Comparison of ENCODE assay signal across 8 mouse cellular contexts in the genomic region with DNA sequence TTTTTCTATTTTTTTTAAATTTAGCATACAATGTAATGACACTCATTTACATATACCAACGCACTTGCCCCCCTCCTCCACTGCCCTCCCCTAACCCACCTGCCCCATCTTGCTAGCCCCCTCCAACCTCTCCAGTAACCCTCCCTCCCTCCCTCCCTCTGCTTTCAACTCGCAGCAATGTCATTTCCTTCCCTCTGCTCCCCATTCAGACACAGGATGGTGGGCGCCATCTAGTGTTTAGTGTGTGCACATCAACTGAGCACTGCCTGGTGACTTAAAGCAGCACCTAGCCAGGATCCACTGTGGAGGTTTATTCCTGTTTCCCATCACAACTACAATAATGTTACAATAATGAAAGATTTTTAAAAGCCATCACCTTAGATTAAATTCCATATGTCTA.
DNase-seq lines count a peak whose midpoint lies in the region; ATAC-seq lines count a peak whose summit lies in the region.

No protein-coding gene starts in this region.

- DNase-seq in intestine, embryonic 14.5 days (ENCODE audit: low spot score) = peak; percentile 76
- peak; percentile 40 for DNase-seq in brain, embryonic 18.5 days (ENCODE audit: low read depth, low spot score)
- DNase-seq in forebrain, embryonic 10.5 days (ENCODE audit: extremely low spot score, low spot score) = peak; percentile 52
- peak; percentile 49 to 55 for DNase-seq in layer of hippocampus, postnatal 36 days
- DNase-seq in midbrain, embryonic 11.5 days (ENCODE audit: low spot score, missing footprints) = peak; percentile 91
- peak; percentile 8 to 13 for DNase-seq in spleen, postnatal 36 days (ENCODE audit: low spot score in 2 of 2)

- no peak; the same call in 1 of the 2 replicates for ATAC-seq in intestine, embryonic 14.5 days (replicated peaks; ENCODE audit: low FRiP score, low TSS enrichment, low read depth)
- no peak for ATAC-seq in intestine, embryonic 16.5 days
- peak; percentile 83 for ATAC-seq in hindbrain, embryonic 16.5 days
- peak; percentile 91 for ATAC-seq in midbrain, embryonic 11.5 days (ENCODE audit: low FRiP score)

- no peak overlapping the region for H3K9ac ChIP-seq in intestine, embryonic 14.5 days (ENCODE audit: low read length)
- H3K9ac ChIP-seq in intestine, embryonic 16.5 days (ENCODE audit: low read depth, low read length) = no peak overlapping the region
- no peak overlapping the region for H3K9ac ChIP-seq in hindbrain, embryonic 16.5 days (ENCODE audit: low read depth, low read length)
- H3K9ac ChIP-seq in midbrain, embryonic 11.5 days (ENCODE audit: low read length) = no peak overlapping the region

- no peaks in the 10 kb centered on the region for H3K4me1 ChIP-seq in intestine, embryonic 14.5 days (replicated peaks; ENCODE audit: control insufficient read depth, insufficient read depth, low read length)
- no peaks in the 10 kb centered on the region for H3K4me1 ChIP-seq in intestine, embryonic 16.5 days (ENCODE audit: control insufficient read depth, insufficient read depth, low read length)
- no peaks in the 10 kb centered on the region for H3K4me1 ChIP-seq in forebrain, embryonic 10.5 days
- no peaks in the 10 kb centered on the region for H3K4me1 ChIP-seq in hindbrain, embryonic 16.5 days (ENCODE audit: control insufficient read depth, insufficient read depth, low read depth, low read length)
- no peaks in the 10 kb centered on the region for H3K4me1 ChIP-seq in midbrain, embryonic 11.5 days (ENCODE audit: control insufficient read depth, insufficient read depth, low read length)

- no peaks in the 10 kb centered on the region for H3K36me3 ChIP-seq in intestine, embryonic 14.5 days (ENCODE audit: control insufficient read depth, insufficient read depth, low read length)
- H3K36me3 ChIP-seq in intestine, embryonic 16.5 days (ENCODE audit: control insufficient read depth, insufficient read depth, low read length) = no peaks in the 10 kb centered on the region
- H3K36me3 ChIP-seq in forebrain, embryonic 10.5 days (replicated peaks) = no peaks in the 10 kb centered on the region
- H3K36me3 ChIP-seq in hindbrain, embryonic 16.5 days (ENCODE audit: control insufficient read depth, insufficient read depth, low read length) = no peaks in the 10 kb centered on the region
- H3K36me3 ChIP-seq in midbrain, embryonic 11.5 days (ENCODE audit: control insufficient read depth, insufficient read depth, low read length) = no peaks in the 10 kb centered on the region

- H3K4me2 ChIP-seq in intestine, embryonic 14.5 days (ENCODE audit: low read length) = no peak overlapping the region
- no peak overlapping the region for H3K4me2 ChIP-seq in intestine, embryonic 16.5 days (ENCODE audit: low read depth, low read length)
- H3K4me2 ChIP-seq in hindbrain, embryonic 16.5 days (ENCODE audit: low read length) = no peak overlapping the region
- H3K4me2 ChIP-seq in midbrain, embryonic 11.5 days = no peak overlapping the region

- H3K4me3 ChIP-seq in intestine, embryonic 14.5 days (ENCODE audit: low read depth, low read length) = no peak overlapping the region
- H3K4me3 ChIP-seq in intestine, embryonic 16.5 days (ENCODE audit: low read length) = no peak overlapping the region
- no peak overlapping the region for H3K4me3 ChIP-seq in forebrain, embryonic 10.5 days
- no peak overlapping the region for H3K4me3 ChIP-seq in hindbrain, embryonic 16.5 days (ENCODE audit: low read length)
- no peak overlapping the region for H3K4me3 ChIP-seq in midbrain, embryonic 11.5 days (ENCODE audit: low read depth, low read length)

- H3K27ac ChIP-seq in intestine, embryonic 14.5 days (ENCODE audit: low read depth) = no peak overlapping the region
- H3K27ac ChIP-seq in intestine, embryonic 16.5 days (ENCODE audit: low read length) = no peak overlapping the region
- H3K27ac ChIP-seq in forebrain, embryonic 10.5 days = no peak overlapping the region
- no peak overlapping the region for H3K27ac ChIP-seq in hindbrain, embryonic 16.5 days (ENCODE audit: low read depth, low read length)
- no peak overlapping the region for H3K27ac ChIP-seq in midbrain, embryonic 11.5 days (ENCODE audit: low read depth, low read length)

- H3K27me3 ChIP-seq in intestine, embryonic 14.5 days (replicated peaks; ENCODE audit: control insufficient read depth, insufficient read depth, low read length) = no peaks in the 10 kb centered on the region
- no peaks in the 10 kb centered on the region; the same call in 1 of the 2 replicates for H3K27me3 ChIP-seq in intestine, embryonic 16.5 days (replicated peaks; ENCODE audit: control insufficient read depth, insufficient read depth, low read length)
- H3K27me3 ChIP-seq in forebrain, embryonic 10.5 days (ENCODE audit: poor library complexity, severe bottlenecking) = no peaks in the 10 kb centered on the region
- no peaks in the 10 kb centered on the region for H3K27me3 ChIP-seq in hindbrain, embryonic 16.5 days (replicated peaks; ENCODE audit: control insufficient read depth, insufficient read depth, low read length)
- no peaks in the 10 kb centered on the region for H3K27me3 ChIP-seq in midbrain, embryonic 11.5 days (ENCODE audit: control insufficient read depth, insufficient read depth, low read length)

- no peaks in the 10 kb centered on the region for H3K9me3 ChIP-seq in intestine, embryonic 14.5 days (ENCODE audit: control insufficient read depth, low read length)
- no peaks in the 10 kb centered on the region for H3K9me3 ChIP-seq in intestine, embryonic 16.5 days (ENCODE audit: control insufficient read depth, low read length)
- no peaks in the 10 kb centered on the region for H3K9me3 ChIP-seq in forebrain, embryonic 10.5 days
- no peaks in the 10 kb centered on the region for H3K9me3 ChIP-seq in hindbrain, embryonic 16.5 days (ENCODE audit: control insufficient read depth, low read length)
- H3K9me3 ChIP-seq in midbrain, embryonic 11.5 days (ENCODE audit: control insufficient read depth, low read length) = no peaks in the 10 kb centered on the region

- WGBS in intestine, embryonic 14.5 days = 6% methylated on average over 3 of the region's 3 CpGs
- WGBS in intestine, embryonic 16.5 days = 3% methylated on average over 3 of the region's 3 CpGs
- WGBS in forebrain, embryonic 10.5 days = 2% methylated on average over 3 of the region's 3 CpGs
- 0% methylated on average over 3 of the region's 3 CpGs for WGBS in hindbrain, embryonic 16.5 days
- WGBS in midbrain, embryonic 11.5 days = 2% methylated on average over 3 of the region's 3 CpGs

Comparison
In these comparisons a context has a peak if more than half of its experiments do, and no peak if none do; other contexts are left out.
1. ATAC-seq: peak in hindbrain, embryonic 16.5 days (single experiment) and midbrain, embryonic 11.5 days (single experiment); none in intestine, embryonic 14.5 days (single experiment) and intestine, embryonic 16.5 days (single experiment).
2. DNase-seq: peak in every context shown above with its lines; median percentile 91 in midbrain, embryonic 11.5 days; 76 in intestine, embryonic 14.5 days; 52 in forebrain, embryonic 10.5 days; 52 in layer of hippocampus, postnatal 36 days; 40 in brain, embryonic 18.5 days; 10 in spleen, postnatal 36 days.